Mouse (Mus musculus): ENCODE data around the gene Shisa8. TPM values are rescaled to one million over a fixed set of nuclear protein-coding genes. Genes with fewer than 3 reads are reported as not detected.

Gene Shisa8
- polyA plus RNA-seq, 1 experiment from 2014 or later, result 0.13 TPM

GRCm38 (mm10) chr15:82232651-82233050 lies 20.0 kb upstream of the Shisa8 start:
- Histone ChIP-seq H3K27me3 (ENCODE audit: insufficient read depth, poor library complexity, severe bottlenecking) (peaks cover 32% of the 10 kb centered on the region), H3K27ac (no peak overlapping the region; the same call in 1 of the 2 replicates), H3K9me3 (no peaks in the 10 kb centered on the region), H3K4me3 (no peak overlapping the region), H3K36me3 (peaks cover 14% of the 10 kb centered on the region; the same call in 1 of the 2 replicates), H3K4me1 (peaks cover 36% of the 10 kb centered on the region)
- no peak for DNase-seq (ENCODE audit: low spot score)
- 69% methylated on average over 4 of the region's 4 CpGs for WGBS

- H3K36me3 ChIP-seq, result peaks cover 14% of the 10 kb centered on the region; the same call in 1 of the 2 replicates
- DNase-seq (ENCODE audit: low spot score), result no peak
- no peaks in the 10 kb centered on the region for H3K9me3 ChIP-seq
- WGBS, result 67% methylated on average over 11 of the region's 11 CpGs
- H3K27me3 ChIP-seq (ENCODE audit: insufficient read depth, poor library complexity, severe bottlenecking), result peaks cover 36% of the 10 kb centered on the region
- no peak overlapping the region for H3K4me3 ChIP-seq
- H3K4me1 ChIP-seq, result peaks cover 36% of the 10 kb centered on the region
- H3K27ac ChIP-seq, result no peak overlapping the region
Observed at GRCm38 (mm10) chr15:82231591-82232378, 19.2 kb upstream of the Shisa8 start.

- Histone ChIP-seq H3K9me3 (no peaks in the 10 kb centered on the region), H3K27me3 (ENCODE audit: insufficient read depth, poor library complexity, severe bottlenecking) (peaks cover 41% of the 10 kb centered on the region), H3K36me3 (peaks cover 14% of the 10 kb centered on the region; the same call in 1 of the 2 replicates), H3K4me1 (peaks cover 32% of the 10 kb centered on the region), H3K4me3 (no peak overlapping the region), H3K27ac (0 out of 2 replicates have a peak overlapping the region, but pooled peaks have one; percentile 75)
- no peak for DNase-seq (ENCODE audit: low spot score)
- 67% methylated on average over 4 of the region's 4 CpGs for WGBS
Observed at GRCm38 (mm10) chr15:82231100-82231499, 18.5 kb upstream of the Shisa8 start.

GRCm38 (mm10) chr15:82230098-82230611 lies 17.5 kb upstream of the Shisa8 start:
- Histone ChIP-seq H3K36me3 (peaks cover 14% of the 10 kb centered on the region; the same call in 1 of the 2 replicates), H3K4me3 (no peak overlapping the region), H3K9me3 (no peaks in the 10 kb centered on the region), H3K27ac (peak overlapping the region; percentile 75), H3K27me3 (ENCODE audit: insufficient read depth, poor library complexity, severe bottlenecking) (peaks cover 51% of the 10 kb centered on the region), H3K4me1 (peaks cover 22% of the 10 kb centered on the region)
- no peak for DNase-seq (ENCODE audit: low spot score)
- 64% methylated on average over 6 of the region's 6 CpGs for WGBS

- peak; percentile 88 for DNase-seq (ENCODE audit: low spot score)
- peak overlapping the region; percentile 75 for H3K27ac ChIP-seq
- H3K36me3 ChIP-seq, result peaks cover 13% of the 10 kb centered on the region; the same call in 1 of the 2 replicates
- no peaks in the 10 kb centered on the region for H3K9me3 ChIP-seq
- peaks cover 56% of the 10 kb centered on the region for H3K27me3 ChIP-seq (ENCODE audit: insufficient read depth, poor library complexity, severe bottlenecking)
- H3K4me1 ChIP-seq, result peaks cover 21% of the 10 kb centered on the region
- H3K4me3 ChIP-seq, result no peak overlapping the region
- WGBS, result 34% methylated on average over 11 of the region's 11 CpGs
Observed at GRCm38 (mm10) chr15:82229542-82230045, 17.0 kb upstream of the Shisa8 start.

GRCm38 (mm10) chr15:82225769-82226168 lies 13.2 kb upstream of the Shisa8 start:
- H3K4me3 ChIP-seq, result no peak overlapping the region
- WGBS, result 82% methylated on average over 5 of the region's 5 CpGs
- H3K9me3 ChIP-seq, result no peaks in the 10 kb centered on the region
- H3K27me3 ChIP-seq (ENCODE audit: insufficient read depth, poor library complexity, severe bottlenecking), result peaks cover 79% of the 10 kb centered on the region
- peaks cover 36% of the 10 kb centered on the region for H3K4me1 ChIP-seq
- H3K36me3 ChIP-seq, result no peaks in the 10 kb centered on the region
- no peak overlapping the region for H3K27ac ChIP-seq
- DNase-seq (ENCODE audit: low spot score), result no peak

- Histone ChIP-seq H3K9me3 (no peaks in the 10 kb centered on the region), H3K4me3 (peak overlapping the region; percentile 56), H3K27ac (peak overlapping the region; percentile 7), H3K4me1 (peaks cover 26% of the 10 kb centered on the region), H3K36me3 (no peaks in the 10 kb centered on the region), H3K27me3 (ENCODE audit: insufficient read depth, poor library complexity, severe bottlenecking) (peaks cover 76% of the 10 kb centered on the region)
- 29% methylated on average over 7 of the region's 7 CpGs for WGBS
- no peak for DNase-seq (ENCODE audit: low spot score)
Observed at GRCm38 (mm10) chr15:82224602-82225215, 12.1 kb upstream of the Shisa8 start.

GRCm38 (mm10) chr15:82223657-82224601 lies 11.3 kb upstream of the Shisa8 start, which contains the start of gene Tnfrsf13c:
TSS of gene Tnfrsf13c (minus strand) at chr15:82224369.
- WGBS, result 1% methylated on average over 44 of the region's 44 CpGs
- Histone ChIP-seq H3K36me3 (no peaks in the 10 kb centered on the region), H3K9me3 (no peaks in the 10 kb centered on the region), H3K4me1 (peaks cover 20% of the 10 kb centered on the region), H3K27ac (peak within 1 kb of the TSS; percentile 7), H3K4me3 (peak within 1 kb of the TSS; percentile 56), H3K27me3 (ENCODE audit: insufficient read depth, poor library complexity, severe bottlenecking) (peaks cover 75% of the 10 kb centered on the region)
- no peak for DNase-seq (ENCODE audit: low spot score)

GRCm38 (mm10) chr15:82223251-82223650 lies 10.6 kb upstream of the Shisa8 start:
- WGBS, result 13% methylated on average over 7 of the region's 7 CpGs
- DNase-seq (ENCODE audit: low spot score), result no peak
- peak overlapping the region; percentile 56 for H3K4me3 ChIP-seq

GRCm38 (mm10) chr15:82221104-82221860 lies 8.7 kb upstream of the Shisa8 start:
- 0 out of 2 replicates have a peak overlapping the region, but pooled peaks have one; percentile 4 for H3K27ac ChIP-seq
- H3K4me3 ChIP-seq, result no peak overlapping the region
- no peaks in the 10 kb centered on the region for H3K36me3 ChIP-seq
- no peak for DNase-seq (ENCODE audit: low spot score)
- H3K4me1 ChIP-seq, result peaks cover 38% of the 10 kb centered on the region
- WGBS, result 64% methylated on average over 14 of the region's 14 CpGs
- peaks cover 91% of the 10 kb centered on the region for H3K27me3 ChIP-seq (ENCODE audit: insufficient read depth, poor library complexity, severe bottlenecking)
- no peaks in the 10 kb centered on the region for H3K9me3 ChIP-seq

More at GRCm38 (mm10) chr15:82223251-82223650, 10.6 kb upstream of the Shisa8 start:
- Histone ChIP-seq H3K9me3 (no peaks in the 10 kb centered on the region), H3K27ac (0 out of 2 replicates have a peak overlapping the region, but pooled peaks have one; percentile 7), H3K4me1 (peaks cover 25% of the 10 kb centered on the region), H3K27me3 (ENCODE audit: insufficient read depth, poor library complexity, severe bottlenecking) (peaks cover 81% of the 10 kb centered on the region), H3K36me3 (no peaks in the 10 kb centered on the region)

GRCm38 (mm10) chr15:82220003-82220675 lies 7.5 kb upstream of the Shisa8 start:
- H3K27me3 ChIP-seq (ENCODE audit: insufficient read depth, poor library complexity, severe bottlenecking), result peaks cover 92% of the 10 kb centered on the region
- H3K27ac ChIP-seq, result no peak overlapping the region
- no peak overlapping the region for H3K4me3 ChIP-seq
- H3K4me1 ChIP-seq, result peaks cover 46% of the 10 kb centered on the region
- H3K9me3 ChIP-seq, result no peaks in the 10 kb centered on the region
- H3K36me3 ChIP-seq, result no peaks in the 10 kb centered on the region
- DNase-seq (ENCODE audit: low spot score), result no peak
- WGBS, result 65% methylated on average over 12 of the region's 12 CpGs
